Mouse (Mus musculus) neural tube, embryonic 10.5 days (tissue): ENCODE data around the gene Cacna2d2.
A peak's percentile ranks its signal among the peaks of the same experiment; 100 is the strongest.

ENCODE experiments used
- DNase-seq: peaks from one replicate; pipeline ENCODE4 v3.0.0-alpha.2; 2017; ENCODE audit warnings: low spot score; ENCODE audit errors: extremely low spot score

Gene Cacna2d2

DNA sequence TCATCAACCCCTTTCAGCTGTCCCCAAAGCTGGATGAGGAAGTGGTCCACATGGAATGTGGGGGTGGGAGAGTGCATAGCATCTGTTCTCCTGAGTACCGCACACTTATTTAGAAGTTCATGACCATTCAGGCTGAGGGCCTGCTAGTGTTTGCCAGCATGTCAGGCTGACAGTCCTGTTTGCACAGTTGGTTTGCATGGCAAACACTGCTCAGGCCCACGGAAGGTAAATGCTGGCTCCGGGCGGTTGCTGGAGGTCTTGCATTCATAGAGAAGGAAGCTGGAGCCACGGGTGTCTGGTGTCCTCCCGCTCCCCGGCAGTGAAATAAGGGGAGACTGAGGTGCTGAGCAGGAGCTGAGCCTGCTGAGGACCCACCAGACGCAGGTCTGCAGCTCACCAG lies 53.7 kb downstream of the Cacna2d2 start:
- DNase-seq: no peak

DNA sequence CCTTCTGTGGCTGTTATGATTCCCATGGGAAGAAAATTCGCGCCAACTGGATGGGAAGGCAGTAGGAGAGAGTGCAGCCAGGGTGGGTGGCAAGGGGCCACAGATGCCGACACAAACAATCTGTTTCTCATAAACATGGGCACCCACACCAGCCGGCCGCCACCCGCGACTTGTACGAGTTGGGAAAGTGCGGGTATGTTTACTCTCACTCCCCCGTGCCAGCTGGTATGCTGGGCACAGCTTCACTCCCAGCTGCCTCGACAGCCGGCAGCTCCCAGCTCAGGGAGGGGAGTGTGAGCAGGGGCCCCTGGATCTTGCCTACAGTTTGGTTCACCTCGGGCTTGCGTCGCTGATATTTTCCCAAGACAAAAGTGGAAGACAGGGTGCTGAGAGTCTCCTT lies 57.3 kb downstream of the Cacna2d2 start:
- DNase-seq: no peak

DNA sequence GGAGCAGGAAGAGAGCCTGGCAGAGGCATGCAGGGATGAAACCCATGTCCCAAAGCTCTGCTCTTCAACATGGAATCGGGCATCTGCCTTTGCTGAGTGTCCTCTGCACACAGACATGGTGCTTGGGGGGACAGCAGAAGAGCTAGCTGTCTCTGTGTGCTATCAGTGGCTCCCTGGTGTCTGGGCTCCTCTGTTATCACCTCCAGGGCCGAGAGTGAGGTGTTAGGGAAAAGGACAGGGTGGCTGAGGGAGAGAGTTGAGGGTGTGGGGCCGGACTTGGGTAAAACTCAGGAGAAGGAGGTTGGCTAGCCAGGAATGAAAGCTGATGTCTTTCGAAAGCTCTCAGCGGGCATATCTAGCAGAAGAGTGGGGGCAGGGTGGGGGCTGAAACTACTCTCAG lies 63.5 kb downstream of the Cacna2d2 start:
- no peak for DNase-seq

GRCm38 (mm10) chr9:107463509-107463908 lies 64.1 kb downstream of the Cacna2d2 start:
- DNase-seq: peak; percentile 89

GRCm38 (mm10) chr9:107464130-107464529 lies 64.7 kb downstream of the Cacna2d2 start:
- DNase-seq: no peak

- no peak for DNase-seq
Measured at GRCm38 (mm10) chr9:107465657-107466056, 66.2 kb downstream of the Cacna2d2 start.

DNA sequence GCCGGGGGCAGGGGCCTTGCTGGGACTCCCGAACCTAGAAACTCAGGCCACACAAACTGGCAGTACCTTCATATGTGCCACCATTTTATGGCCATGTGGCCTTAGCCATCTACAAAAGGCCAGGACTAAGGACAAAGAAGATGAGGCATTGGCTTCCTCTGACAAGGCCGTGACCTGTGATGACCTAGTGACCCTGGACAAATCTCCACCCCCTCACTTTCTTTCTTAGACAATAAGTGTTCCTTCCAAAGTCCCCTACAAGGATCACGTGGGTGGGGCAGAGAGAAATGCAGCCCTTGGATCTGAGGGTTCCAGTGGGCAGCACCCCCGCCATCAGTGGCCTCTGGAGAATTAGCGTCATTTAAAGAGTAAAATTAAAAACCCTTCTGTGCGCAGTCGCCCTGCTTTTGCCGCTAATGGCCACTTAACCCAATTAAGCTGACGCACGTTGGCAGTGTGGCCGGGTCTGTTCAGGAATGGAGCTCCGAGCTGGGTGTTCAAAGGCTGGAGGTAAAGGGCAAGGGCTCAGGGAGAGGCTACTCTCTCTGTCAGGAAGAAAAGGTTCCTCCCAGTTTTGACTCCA lies 69.9 kb downstream of the Cacna2d2 start:
- DNase-seq: no peak

GRCm38 (mm10) chr9:107470427-107470826 lies 71.0 kb downstream of the Cacna2d2 start:
- no peak for DNase-seq

- no peak for DNase-seq
Measured at GRCm38 (mm10) chr9:107474016-107474415, 74.6 kb downstream of the Cacna2d2 start.

DNA sequence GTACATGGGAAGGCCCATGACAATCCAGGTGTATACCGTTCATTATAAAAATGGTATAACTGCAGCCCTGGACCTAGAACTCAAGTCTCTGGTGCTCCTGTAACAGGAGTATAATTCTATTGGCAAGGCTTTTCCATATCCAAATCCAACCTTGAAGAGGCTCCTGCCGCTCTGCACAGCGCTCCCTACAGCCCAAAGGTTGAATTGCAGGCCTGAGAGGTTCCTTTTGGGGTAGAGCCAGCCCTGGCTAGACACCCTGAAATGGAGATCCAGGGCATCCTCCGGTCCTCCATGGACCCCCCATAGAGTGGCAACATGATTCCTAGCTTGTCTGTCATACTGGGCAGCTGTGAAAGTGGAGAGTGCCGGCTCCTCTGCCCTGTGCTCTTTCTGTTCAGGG lies 79.6 kb downstream of the Cacna2d2 start:
- DNase-seq: peak; percentile 50

DNA sequence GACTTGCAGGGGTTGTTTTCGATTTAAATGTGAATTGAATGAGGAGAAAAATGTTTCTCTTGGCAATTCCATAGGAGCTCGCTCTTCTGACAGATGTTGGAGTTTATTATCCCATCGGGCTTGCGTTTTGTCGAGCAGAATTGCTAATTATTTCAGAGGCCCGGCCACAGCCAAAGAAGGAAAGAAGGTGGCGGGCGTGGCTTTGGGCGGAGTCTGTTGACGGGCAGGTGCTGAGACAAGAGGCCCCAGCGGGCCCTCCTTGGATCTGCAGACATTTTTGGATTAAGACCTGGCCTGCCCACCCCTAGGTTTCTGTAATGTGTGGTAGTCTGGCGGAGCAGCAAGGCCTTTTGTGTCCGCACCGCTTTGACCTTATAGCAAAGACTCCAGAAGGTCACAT lies 80.2 kb downstream of the Cacna2d2 start:
- peak; percentile 43 for DNase-seq

- peak; percentile 32 for DNase-seq
Measured at GRCm38 (mm10) chr9:107480477-107481069, 81.2 kb downstream of the Cacna2d2 start.

DNA sequence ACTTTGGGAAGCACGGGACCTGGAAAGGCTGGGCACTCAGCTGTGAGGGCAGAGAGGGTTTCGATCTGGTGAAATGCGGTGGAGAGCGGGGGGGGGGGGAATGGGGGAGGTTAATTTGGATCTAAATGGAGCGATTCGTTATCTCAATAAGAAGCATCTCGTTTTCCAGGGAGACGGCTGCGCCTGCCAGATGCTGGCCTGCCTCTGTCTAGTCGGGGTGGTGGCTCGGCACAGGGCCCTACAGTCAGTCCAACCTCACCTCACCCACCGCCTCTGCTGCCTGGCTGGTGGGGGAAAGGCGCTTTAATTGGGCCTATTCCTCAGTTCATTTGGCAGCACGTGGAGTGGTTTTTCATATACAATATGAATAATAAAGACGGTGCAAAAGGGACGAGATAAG lies 81.9 kb downstream of the Cacna2d2 start:
- no peak for DNase-seq

DNA sequence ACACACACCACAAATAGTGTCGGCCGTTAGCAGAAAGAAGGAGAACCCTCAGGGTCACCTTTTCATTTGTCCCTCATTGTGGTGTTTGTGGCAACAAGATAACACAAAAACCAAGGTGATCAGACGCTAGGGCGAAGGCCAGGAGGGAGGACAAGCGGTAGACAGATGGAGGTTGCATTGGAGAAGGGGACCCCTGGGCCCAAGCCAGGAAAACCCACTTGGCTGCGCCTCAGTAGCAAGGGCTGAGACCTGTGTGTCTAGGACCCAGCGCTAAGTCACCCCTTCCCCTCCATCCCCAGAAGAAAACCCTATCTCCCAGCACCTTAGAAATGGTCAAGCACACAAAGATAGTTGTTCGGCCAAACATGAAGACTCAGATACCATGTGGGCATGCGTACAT lies 82.6 kb downstream of the Cacna2d2 start:
- no peak for DNase-seq

DNA sequence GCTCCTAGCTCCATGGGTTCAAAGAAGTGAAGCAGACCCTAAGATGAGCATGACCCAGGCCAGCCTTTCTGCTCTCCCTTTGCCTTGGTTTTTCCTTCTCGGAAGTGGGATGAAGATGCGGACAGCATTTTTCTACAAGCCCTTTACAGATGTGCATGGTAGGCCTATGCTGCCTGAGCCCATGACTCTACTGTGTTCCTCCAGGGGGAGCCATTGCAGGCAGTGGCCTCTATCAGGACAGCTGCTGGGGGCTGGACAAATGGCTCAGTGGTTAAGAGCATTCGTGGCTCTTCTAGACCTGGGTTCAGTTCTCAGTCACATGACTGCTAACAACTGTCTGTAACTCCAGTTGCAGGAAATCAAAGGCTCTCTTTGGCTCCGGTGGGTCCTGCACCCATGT lies 83.4 kb downstream of the Cacna2d2 start:
- no peak for DNase-seq

DNA sequence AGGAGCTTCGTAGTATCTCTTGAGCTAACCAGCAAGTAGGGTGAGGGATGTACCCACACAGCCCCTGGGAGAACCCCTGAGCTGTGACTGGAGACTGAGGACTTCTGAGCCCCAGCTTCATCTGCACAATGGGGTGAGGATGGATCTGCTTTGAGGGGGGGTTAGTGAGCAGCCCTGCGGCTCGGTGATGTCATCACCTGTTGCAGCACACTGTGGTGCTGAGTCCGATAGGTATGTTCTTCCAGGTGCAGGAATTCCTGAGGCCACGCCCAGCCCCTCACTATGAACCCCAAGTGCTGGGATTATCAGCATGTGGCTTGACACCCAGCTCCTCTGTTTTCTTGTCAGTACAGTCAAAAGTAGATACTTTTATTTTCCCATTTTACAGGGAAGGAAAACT lies 84.3 kb downstream of the Cacna2d2 start:
- DNase-seq: no peak

- no peak for DNase-seq
Measured at GRCm38 (mm10) chr9:107484302-107484701, 84.9 kb downstream of the Cacna2d2 start.

DNA sequence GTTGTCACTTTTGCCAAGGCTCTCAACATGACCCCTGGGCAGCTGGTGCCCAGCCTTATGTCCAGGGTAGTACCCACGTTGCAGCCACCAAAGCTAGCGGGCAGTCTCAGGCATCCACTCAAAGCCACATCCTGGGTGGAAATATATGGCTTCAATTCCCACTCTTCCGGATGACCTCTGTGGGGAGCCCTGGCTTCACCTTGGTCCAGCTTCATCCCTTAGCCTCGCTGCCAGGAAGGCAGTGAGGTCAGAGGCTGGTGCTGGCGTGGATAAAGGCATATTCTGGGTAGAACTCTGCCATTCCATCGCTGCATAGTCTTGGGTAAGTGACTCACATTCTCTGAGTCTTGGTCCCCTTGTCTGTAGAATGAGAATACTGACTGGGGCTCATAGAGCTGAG lies 85.4 kb downstream of the Cacna2d2 start:
- no peak for DNase-seq

GRCm38 (mm10) chr9:107486086-107486485 lies 86.7 kb downstream of the Cacna2d2 start:
- no peak for DNase-seq

DNA sequence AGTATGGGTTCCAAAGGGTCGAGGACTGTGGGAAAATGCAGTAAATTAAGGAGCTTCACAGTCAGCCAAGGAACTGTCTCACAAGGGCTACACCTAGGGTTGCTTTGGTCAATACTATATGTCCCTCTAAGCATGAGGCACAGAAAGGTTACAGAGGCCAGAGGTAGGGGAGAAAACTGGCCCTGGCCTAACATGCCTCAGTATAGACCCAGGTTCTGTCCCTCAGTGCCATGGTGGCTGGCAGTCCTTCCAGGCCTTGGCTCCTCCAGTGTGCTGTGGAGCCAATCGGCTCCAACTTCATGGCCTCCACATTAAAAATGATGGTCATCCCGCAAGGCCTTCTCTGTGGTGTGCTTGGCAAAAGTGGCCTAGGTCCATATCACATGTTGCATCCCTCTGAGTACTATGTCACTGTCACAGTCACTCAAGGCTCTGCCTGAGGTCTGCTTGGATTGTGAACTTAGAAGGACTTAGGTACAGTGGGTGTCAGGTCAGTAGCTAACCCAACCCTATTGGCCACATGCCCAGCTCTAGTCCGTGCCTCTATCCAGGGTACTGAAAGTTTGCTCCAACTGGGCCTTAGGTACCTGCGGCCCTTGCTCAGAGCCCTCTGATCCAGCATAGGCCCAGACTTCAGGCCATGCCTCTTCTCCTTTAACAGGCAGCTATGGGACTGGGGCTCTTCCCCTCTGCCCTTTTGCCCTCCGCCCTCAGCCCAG lies 87.3 kb downstream of the Cacna2d2 start:
- DNase-seq: no peak

DNA sequence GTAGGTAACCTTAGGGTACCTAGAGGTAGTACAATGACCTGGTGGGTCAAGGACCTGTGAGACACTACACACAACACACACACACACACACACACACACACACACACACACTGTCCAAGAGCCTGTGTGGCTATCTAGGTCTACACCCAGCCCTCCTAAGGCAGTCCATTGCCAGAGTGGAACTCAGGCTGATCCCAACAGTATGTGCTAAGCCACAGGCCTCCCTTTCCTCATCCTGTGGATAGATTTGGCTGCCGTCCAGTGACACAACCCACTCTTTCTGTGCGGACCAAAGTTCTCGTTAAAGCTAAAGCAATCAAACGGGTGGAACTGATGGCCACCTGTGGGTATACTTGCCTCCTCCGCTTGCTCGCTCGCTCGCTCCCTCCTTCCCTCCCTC lies 90.7 kb downstream of the Cacna2d2 start:
- no peak for DNase-seq

GRCm38 (mm10) chr9:107490625-107491024 lies 91.2 kb downstream of the Cacna2d2 start:
- no peak for DNase-seq

GRCm38 (mm10) chr9:107493511-107493910 lies 94.1 kb downstream of the Cacna2d2 start:
- no peak for DNase-seq
